Mouse (Mus musculus) erythroblast, embryonic 14.5 days (primary cell): ENCODE measurements around the gene Smim27.

Experiments
- GATA1 ChIP-seq: IDR thresholded peaks from 2 replicates; pipeline ENCODE4 v1.6.1; 2012; ENCODE audit warnings: low read length, inconsistent platforms, mixed read lengths
- TAL1 ChIP-seq: IDR thresholded peaks from 3 replicates; pipeline ENCODE4 v1.6.1; 2012; ENCODE audit warnings: low read length, inconsistent platforms, mixed read lengths

DNA sequence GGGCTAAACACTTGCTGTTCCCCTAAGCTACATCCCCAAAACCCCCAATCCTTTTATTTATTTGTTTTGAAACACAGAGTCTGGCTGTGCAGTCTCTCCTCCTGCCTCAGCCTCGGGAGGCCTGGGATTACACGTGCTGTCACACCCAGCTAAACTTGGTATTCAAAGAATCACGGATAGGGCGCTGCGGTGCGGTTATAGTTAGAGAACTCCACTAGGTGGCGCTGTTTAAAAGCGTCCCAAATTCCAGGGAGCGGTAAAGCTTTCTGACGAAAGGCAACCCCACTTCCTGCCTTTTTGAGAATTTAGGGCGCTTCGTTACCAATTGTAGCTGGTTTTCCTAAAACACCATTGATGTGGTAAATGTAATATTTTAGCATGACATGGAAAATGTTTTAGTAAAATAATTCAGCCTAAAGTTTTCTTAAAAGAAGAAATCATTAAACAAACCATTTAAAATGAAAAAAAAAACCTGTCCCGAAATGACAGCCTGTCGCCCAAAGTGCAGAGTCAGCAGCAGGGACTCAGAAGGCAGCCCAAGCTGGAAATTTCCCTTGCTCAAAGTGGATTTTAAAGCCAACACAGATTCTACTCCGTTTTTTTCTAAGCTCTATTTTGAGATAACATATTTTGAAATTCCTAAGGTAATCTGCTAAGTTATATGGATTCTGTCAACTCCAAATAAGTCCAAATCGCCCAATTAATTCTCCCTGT, 31.9 kb downstream of the Smim27 start:
- TF ChIP-seq TAL1 = no peak
- no peak for TF ChIP-seq GATA1
